Mouse (Mus musculus) c-Kit-positive CD71-positive TER-119-negative erythroid progenitor cells, embryonic 14.5 days (primary cell): ENCODE results near the gene Nomo1.

Experiments used
- DNase-seq: peaks from one replicate; pipeline ENCODE4 v3.0.0-alpha.2; 2013; ENCODE audit warnings: low read depth

The Nomo1 gene

GRCm38 (mm10) chr7:46047873-46048562, 14.5 kb downstream of the Nomo1 start:
- DNase-seq = no peak

GRCm38 (mm10) chr7:46049981-46050380, 16.5 kb downstream of the Nomo1 start:
- no peak for DNase-seq

- DNase-seq = no peak
Observed at GRCm38 (mm10) chr7:46052161-46052821, 18.8 kb downstream of the Nomo1 start.

GRCm38 (mm10) chr7:46053566-46053965, 20.1 kb downstream of the Nomo1 start:
- no peak for DNase-seq

DNA sequence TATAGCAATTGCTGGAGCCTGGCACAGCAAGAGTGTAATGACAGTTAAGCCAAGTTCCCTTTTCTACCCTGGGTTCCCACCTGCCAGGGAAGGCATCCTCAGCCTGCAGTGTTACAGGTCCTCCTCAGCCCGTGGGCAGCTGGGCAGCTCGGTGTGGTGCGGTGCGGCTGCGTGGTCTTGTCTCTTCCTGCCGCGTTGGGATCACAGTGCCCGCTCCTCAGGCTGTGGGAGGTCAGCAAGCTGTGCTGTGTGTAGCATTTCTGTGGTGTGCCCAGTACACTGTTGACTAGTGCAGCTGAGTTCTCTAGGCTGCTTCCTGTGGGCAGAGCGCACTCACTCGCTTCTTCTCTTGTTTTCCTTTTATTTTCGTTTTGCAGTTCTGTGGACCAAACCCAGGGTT, 25.4 kb downstream of the Nomo1 start:
- DNase-seq = no peak

DNA sequence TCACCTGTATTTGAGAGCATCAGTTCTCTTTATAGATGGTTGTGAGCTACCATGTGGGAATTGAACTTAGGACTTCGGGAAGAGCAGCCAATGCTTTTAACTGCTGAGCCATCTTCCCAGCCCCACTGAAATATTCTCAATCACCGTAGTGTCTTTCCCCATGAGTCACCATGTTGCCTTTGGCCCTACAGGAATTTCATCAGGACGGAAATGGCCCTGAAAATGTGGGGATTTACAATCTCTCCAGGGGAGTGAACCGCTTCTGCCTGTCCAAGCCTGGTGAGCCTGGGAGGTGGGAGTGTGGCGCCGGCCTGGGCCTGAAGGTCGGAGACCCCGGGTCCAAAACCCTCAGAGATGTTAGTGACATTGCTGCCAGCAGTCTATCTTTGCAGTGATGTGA, 27.2 kb downstream of the Nomo1 start:
- DNase-seq = no peak

- DNase-seq = no peak
Observed at GRCm38 (mm10) chr7:46061614-46062013, 28.1 kb downstream of the Nomo1 start.

GRCm38 (mm10) chr7:46063296-46063695, 29.8 kb downstream of the Nomo1 start:
- DNase-seq = no peak

DNA sequence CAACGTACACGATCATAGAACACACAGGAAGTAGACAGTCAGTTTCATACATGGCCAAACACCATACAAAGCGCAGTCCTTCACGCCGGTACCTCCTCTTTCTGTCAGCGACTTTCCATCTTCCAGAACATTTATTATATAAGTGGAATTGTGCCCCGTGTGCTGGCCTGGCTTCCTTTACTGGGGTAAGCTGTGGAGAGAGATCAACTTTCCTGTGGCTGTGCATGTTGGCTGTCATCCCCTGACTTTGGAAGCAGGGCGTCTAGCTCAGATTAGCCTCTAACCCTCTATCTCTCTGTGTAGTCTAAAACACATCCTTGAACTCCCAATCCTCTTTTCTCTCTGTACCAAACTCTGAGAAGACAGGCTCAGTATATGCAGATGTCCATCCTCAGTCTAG, 35.3 kb downstream of the Nomo1 start:
- no peak for DNase-seq

DNA sequence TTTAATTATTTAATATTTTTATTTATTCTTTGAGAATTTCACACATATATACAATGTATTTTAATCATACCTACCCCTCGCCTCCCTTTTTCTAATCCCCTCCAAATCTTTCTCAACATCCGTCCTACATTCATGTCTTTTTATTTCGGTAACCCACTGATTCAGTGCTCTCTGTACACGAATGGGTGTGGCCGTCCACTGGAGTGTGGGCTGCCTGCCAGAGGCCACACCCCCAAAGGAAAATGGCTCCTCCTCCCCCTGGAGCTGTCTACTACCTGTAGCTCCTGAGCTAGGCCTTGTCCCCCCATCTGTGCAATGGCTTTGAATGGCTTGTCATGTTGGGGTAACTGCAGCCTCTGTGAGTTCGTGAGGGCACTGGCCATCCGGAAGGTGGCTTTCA, 43.3 kb downstream of the Nomo1 start:
- DNase-seq = no peak

DNA sequence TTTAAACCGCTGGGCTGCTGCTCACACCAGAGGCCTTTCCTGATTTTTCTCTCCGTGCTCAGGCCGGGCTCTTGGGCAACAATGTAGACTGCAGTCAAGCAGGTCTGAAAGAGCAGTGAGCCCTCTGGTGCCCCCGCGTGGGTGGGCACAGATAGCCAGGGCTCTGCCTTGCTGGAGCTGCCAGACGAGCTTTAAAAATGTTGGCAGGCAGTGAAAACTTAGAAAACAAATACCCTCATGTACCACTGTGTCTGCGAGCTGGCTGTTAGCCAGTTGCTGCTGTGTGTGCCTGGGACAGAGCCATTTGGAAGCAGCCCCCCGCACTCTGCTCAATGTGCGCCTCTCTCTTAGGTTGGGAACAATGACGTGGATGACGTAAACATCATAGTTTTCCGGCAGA, 44.2 kb downstream of the Nomo1 start:
- no peak for DNase-seq

DNA sequence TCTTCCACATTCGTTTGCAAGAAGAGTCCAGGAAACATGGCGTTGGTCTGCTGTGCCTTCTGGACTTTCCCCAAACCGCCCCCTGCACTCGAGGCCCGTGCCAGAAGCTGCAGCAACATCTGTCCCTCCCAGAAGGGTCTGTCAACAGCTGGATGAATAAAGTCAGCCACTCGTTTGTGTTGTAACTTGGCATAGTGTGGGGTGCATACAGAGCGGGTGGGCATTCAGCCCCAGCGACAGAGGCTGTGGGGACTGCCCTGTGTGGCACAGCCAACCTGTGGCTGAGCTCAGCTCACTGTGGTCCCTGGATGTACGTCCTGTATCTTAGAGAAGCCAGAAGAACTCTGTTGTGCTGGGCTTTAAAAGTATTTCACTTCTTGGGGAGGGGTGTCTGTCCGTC, 50.5 kb downstream of the Nomo1 start:
- DNase-seq = no peak

DNA sequence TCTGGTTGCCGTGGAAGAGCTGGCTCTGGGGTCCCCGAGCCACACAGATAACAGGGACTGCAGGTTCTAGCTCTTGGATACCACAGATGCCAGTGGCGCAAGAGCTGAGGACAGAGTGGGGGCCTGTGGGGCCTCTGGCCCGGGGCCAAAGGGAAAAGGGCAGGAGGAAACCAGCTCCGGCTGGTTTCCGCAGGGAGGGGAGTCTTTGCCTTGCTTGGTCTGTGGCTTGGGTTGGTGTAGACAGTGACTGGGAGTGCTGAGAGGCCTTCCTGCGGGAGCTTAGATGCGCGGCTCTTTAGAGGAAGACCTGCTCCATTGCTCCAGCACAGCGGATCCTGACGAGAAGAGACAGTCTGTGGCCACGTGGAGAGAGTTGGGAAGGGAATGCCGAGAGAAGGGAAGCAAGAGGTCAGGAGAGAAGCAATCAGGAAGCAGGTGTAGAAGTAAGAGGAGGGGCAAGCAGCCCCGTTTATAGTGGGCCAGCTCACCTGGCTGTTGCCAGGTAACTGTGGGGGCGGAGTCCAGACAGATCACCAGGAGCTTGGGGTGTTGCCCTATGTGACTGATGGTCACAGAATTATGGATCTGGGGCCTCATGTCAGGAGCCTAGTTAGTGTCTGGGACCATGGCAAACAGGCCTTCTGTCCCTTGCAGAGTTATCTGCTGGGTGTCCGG, 51.5 kb downstream of the Nomo1 start:
- DNase-seq = no peak

DNA sequence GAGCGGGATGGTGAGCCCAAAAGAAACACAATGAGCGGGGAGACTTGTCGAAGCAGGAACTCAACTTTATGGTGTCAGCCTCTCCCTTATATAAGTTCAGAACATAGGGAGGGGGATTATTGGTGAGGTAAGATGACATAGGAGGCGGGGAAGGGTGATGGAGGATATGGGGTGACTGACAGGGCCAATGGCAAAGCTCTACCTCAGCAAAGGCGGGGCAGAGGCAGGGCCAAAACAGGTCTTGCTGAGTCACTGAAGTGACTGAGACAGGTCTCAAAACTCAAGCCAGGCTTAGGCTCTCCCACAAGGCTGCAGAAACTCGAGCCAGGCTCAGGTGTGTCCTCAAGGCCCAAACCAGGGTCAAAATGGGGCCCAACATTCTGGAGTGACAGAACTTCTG, 52.9 kb downstream of the Nomo1 start:
- DNase-seq = no peak

DNA sequence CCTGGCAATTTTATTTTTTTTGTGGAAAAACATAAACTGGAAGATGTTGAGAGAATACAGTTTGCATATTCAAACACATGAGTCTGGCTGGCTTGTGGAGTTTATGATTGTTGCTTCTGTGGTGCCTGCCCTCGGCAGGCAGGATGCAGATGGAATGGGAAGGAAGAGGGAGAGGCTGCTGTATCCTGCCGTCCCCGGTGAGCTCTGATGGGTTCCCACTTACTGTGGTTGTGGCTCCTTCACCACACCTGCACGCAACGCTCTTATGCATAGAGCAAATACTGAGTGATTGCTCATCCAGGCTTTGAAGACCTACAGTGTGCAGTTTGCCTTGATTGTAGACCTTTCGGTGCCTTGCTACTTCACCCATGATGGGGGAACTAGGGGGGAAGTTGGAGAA, 54.7 kb downstream of the Nomo1 start:
- no peak for DNase-seq

DNA sequence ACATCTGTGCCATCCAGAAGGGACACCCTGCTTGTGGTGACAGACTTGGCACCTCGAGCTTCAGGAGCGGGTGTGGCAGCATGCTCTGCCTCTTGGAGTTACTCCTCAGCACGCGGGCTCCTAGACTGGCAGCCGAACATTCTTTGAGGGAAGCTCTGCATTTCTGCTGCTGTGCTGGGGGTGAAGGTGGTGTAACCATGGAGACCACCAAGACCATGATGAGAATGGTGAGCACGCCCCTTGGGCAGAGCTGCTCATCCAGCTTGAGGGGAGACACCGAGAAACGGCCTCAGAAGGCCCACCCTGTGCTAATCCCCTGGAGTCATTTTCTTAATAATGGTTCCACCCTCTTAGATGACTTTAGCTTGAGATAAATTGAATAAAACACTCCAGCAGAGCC, 59.3 kb downstream of the Nomo1 start:
- no peak for DNase-seq

GRCm38 (mm10) chr7:46096136-46096535, 62.6 kb downstream of the Nomo1 start:
- peak; percentile 57 for DNase-seq

GRCm38 (mm10) chr7:46097319-46097783, 63.9 kb downstream of the Nomo1 start:
- no peak for DNase-seq

- DNase-seq = no peak
Observed at GRCm38 (mm10) chr7:46098221-46098918, 64.9 kb downstream of the Nomo1 start.

DNA sequence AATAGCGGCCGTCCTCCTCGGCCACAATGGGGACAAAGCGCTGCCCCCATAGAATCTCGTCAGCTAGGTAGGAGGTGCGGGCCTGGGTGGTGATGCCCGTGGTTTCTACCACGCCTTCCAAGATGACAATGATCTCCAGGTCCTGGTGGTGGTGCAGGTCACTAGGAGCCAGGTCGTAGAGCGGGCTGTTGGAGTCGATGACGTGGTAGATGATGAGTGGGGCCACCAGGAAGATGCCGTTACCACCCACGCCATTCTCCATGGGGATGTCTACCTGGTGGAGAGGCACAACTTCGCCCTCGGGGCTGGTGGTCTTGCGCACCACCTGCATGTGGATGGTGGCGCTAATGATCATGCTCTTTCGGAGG, 65.4 kb downstream of the Nomo1 start:
- DNase-seq = no peak

DNA sequence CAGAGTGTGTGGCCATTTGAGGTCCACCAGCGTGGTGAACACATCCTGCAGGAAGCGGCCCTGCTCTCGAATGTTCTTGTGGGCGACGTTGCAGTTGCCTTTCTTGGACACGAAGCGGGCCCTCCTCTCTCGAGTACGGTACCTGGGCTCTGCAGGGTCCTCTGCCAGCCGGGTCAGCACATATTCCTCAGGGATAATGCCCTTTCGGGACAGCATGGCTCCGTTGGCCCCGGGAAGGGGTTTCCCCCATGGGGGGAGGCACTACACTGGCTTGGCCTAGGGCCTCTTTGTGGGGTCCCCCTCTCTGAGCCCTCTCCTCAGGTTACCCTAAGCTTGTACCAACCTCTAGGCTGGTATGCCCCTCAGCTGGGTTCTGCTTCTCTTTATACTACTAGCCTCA, 66.2 kb downstream of the Nomo1 start:
- no peak for DNase-seq

GRCm38 (mm10) chr7:46100563-46100962, 67.1 kb downstream of the Nomo1 start, which contains the start of gene Kcnj11:
Gene Kcnj11, minus strand, starts transcription at chr7:46100764.
- peak; percentile 49 for DNase-seq
